Mouse (Mus musculus): ENCODE data around the gene Sptssb.

Sptssb gene

GRCm38 (mm10) chr3:69829532-69829931, 30.2 kb downstream of the Sptssb start:
- DNase-seq = no peak

GRCm38 (mm10) chr3:69824536-69824935, 35.2 kb downstream of the Sptssb start:
- no peak for DNase-seq

- DNase-seq = no peak
Observed at GRCm38 (mm10) chr3:69820614-69821013, 39.1 kb downstream of the Sptssb start.

- DNase-seq = no peak
Observed at GRCm38 (mm10) chr3:69819851-69820200, 39.9 kb downstream of the Sptssb start.

- DNase-seq = no peak
Observed at GRCm38 (mm10) chr3:69819146-69819850, 40.4 kb downstream of the Sptssb start.

- DNase-seq = no peak
Observed at GRCm38 (mm10) chr3:69818466-69818865, 41.3 kb downstream of the Sptssb start.

- DNase-seq = no peak
Observed at GRCm38 (mm10) chr3:69816547-69816946, 43.2 kb downstream of the Sptssb start.

- DNase-seq = no peak
Observed at GRCm38 (mm10) chr3:69813005-69813695, 46.6 kb downstream of the Sptssb start.

- no peak for DNase-seq
Observed at GRCm38 (mm10) chr3:69812442-69812841, 47.3 kb downstream of the Sptssb start.

- no peak for DNase-seq
Observed at GRCm38 (mm10) chr3:69808479-69808878, 51.3 kb downstream of the Sptssb start.

- no peak for DNase-seq
Observed at GRCm38 (mm10) chr3:69803137-69803536, 56.6 kb downstream of the Sptssb start.

- DNase-seq = no peak
Observed at GRCm38 (mm10) chr3:69800829-69801384, 58.8 kb downstream of the Sptssb start.

GRCm38 (mm10) chr3:69799096-69799495, 60.6 kb downstream of the Sptssb start:
- no peak for DNase-seq

GRCm38 (mm10) chr3:69797969-69798368, 61.8 kb downstream of the Sptssb start:
- no peak for DNase-seq

- DNase-seq = no peak
Observed at GRCm38 (mm10) chr3:69797533-69797932, 62.2 kb downstream of the Sptssb start.

GRCm38 (mm10) chr3:69792823-69793417, 66.8 kb downstream of the Sptssb start:
- DNase-seq = no peak

GRCm38 (mm10) chr3:69779246-69779796, 80.4 kb downstream of the Sptssb start:
- DNase-seq = no peak

GRCm38 (mm10) chr3:69773356-69773755, 86.4 kb downstream of the Sptssb start:
- DNase-seq = no peak
